11 mouse cellular contexts compared by ENCODE assay signal in the genomic region with DNA sequence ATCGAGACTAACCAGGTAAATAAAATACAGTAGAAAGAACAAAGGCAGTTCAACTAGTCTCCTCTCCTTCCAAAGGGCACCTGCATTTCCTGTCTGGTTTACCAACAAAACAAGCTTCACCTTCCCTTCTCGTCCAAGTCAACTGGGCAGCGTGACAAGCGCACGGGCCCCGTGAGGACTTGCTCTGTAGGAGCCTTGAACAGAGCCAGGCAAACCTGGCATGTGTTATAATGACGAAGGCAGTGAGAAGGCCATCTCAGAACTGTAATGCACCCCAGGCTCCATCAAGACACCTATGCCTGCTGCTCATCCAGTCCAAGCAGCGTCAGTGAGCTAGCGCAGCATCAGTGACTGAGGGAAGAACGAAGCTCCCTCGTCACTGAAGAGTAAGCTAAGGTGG. TPM values are rescaled to one million over a fixed set of nuclear protein-coding genes. Genes with fewer than 3 reads are reported as not detected.
DNase-seq lines count a peak whose midpoint lies in the region.
"Had no signal": no experiment of that assay in that cellular context is flagged by ENCODE, and none has a peak within 500 bp of the region (broad histone marks: within the 10 kb centered on the region; RNA-seq: fewer than 3 reads in every experiment).

No protein-coding gene starts in this region.

- DNase-seq in heart, postnatal 4 days = peak; percentile 4
- no peak for DNase-seq in heart, adult 9 months (ENCODE audit: low spot score in 2 of 2)
- DNase-seq in brain, adult 2 months (ENCODE audit: low read depth, low spot score) = peak; percentile 76
- DNase-seq in cerebellum, adult 11 months = peak; percentile 66
- DNase-seq in cerebellum, postnatal 10 days = peak; percentile 57 to 62
- DNase-seq in yolk sac, embryonic 10.5 days (ENCODE audit: low spot score) = no peak
- no peak for DNase-seq in spleen, adult 18-20 months
- DNase-seq: adrenal gland, adult 8-10 months; thymus, postnatal 14 days had no signal

RNA-seq across cellular contexts. Expression of a gene that starts 12.5 kb away (rescaled TPM):
- 1 to 10 TPM; 9.7 TPM for total RNA-seq in heart, postnatal 4 days (2021)

RNA-seq across cellular contexts. Expression of a gene that starts 12.8 kb away (rescaled TPM):
- total RNA-seq in heart, postnatal 4 days (2021) = 10 to 100 TPM; 15.5 to 16.7 TPM

RNA-seq across cellular contexts. Expression of a gene that starts 37.8 kb away (rescaled TPM):
- not detected for total RNA-seq in heart, postnatal 4 days (2021)
- total RNA-seq: adrenal gland, adult 8-10 months; gastrocnemius, adult 18-20 months; heart, postnatal 25 days had no signal

Comparison
In these comparisons a context has a peak if more than half of its experiments do, and no peak if none do; other contexts are left out.
1. DNase-seq: peak in heart, postnatal 4 days (single experiment), brain, adult 2 months (single experiment), cerebellum, adult 11 months (single experiment) and cerebellum, postnatal 10 days (2 of 2); none in heart, adult 9 months (0 of 2), yolk sac, embryonic 10.5 days (single experiment) and spleen, adult 18-20 months (0 of 2).